In the genomic region with DNA sequence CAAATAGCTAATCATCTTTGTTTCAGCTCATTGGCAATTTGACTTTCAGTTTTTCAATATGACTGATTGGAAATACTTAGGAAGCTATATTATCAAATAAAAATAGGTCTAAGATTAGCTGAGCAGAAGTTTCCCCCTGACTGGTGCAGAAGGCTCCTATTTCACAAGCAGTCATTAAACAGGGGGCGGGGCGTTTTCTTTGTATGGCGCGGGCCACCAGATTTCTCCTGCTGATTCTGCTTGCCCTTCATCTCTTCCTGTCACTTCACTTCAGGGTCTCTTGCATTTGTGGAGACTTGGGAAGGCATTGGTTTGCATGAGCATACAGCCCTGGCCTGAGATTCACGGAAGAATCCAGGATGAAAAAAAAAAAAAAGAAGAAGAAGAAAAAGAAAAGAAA, we compare ENCODE assay signal across 10 mouse cellular contexts.
DNase-seq lines count a peak whose midpoint lies in the region; ATAC-seq and TF ChIP-seq lines count a peak whose summit lies in the region.
"Had no signal": no experiment of that assay in that cellular context is flagged by ENCODE, and none has a peak within 500 bp of the region (broad histone marks: within the 10 kb centered on the region; RNA-seq: fewer than 3 reads in every experiment).

No protein-coding gene starts in this region.

- H3K4me1 ChIP-seq in lung, embryonic 14.5 days (ENCODE audit: insufficient read depth) = peaks cover 16% of the 10 kb centered on the region
- H3K4me1 ChIP-seq in embryonic facial prominence, embryonic 15.5 days = peaks cover 32% of the 10 kb centered on the region
- peaks cover 21% of the 10 kb centered on the region for H3K4me1 ChIP-seq in midbrain, embryonic 14.5 days (ENCODE audit: control insufficient read depth, insufficient read depth, low read length)

- no peak overlapping the region for H3K27ac ChIP-seq in lung, embryonic 14.5 days (ENCODE audit: low read depth)
- H3K27ac ChIP-seq in embryonic facial prominence, embryonic 15.5 days (replicated peaks) = no peak overlapping the region
- H3K27ac ChIP-seq in midbrain, embryonic 14.5 days (replicated peaks; ENCODE audit: low read depth, low read length) = no peak overlapping the region
- H3K27ac ChIP-seq: liver, embryonic 14.5 days had no signal

- no peaks in the 10 kb centered on the region for H3K36me3 ChIP-seq in lung, embryonic 14.5 days (ENCODE audit: insufficient read depth)
- H3K36me3 ChIP-seq in embryonic facial prominence, embryonic 15.5 days = no peaks in the 10 kb centered on the region
- H3K36me3 ChIP-seq in midbrain, embryonic 14.5 days (ENCODE audit: control insufficient read depth, insufficient read depth, low read length) = no peaks in the 10 kb centered on the region

- no peaks in the 10 kb centered on the region for H3K27me3 ChIP-seq in lung, embryonic 14.5 days (ENCODE audit: insufficient read depth, low read length)
- H3K27me3 ChIP-seq in embryonic facial prominence, embryonic 15.5 days = no peaks in the 10 kb centered on the region
- no peaks in the 10 kb centered on the region for H3K27me3 ChIP-seq in midbrain, embryonic 14.5 days (ENCODE audit: control insufficient read depth, insufficient read depth, low read length)

- intact Hi-C loops in heart, postnatal 36 days (cut with DNase I) = no loop called here

- DNase-seq in heart, adult 11 months = peak; percentile 37
- no peak for DNase-seq in heart, postnatal 36 days
- peak; percentile 66 for DNase-seq in lung, embryonic 14.5 days
- DNase-seq in lung, postnatal 14 days = no peak
- DNase-seq in midbrain, embryonic 14.5 days = peak; percentile 56
- no peak for DNase-seq in urinary bladder, adult 18-20 months (ENCODE audit: low spot score in 2 of 2)
- no peak for DNase-seq in cerebellum, adult 8-10 months
- DNase-seq: layer of hippocampus, adult 9-11 months had no signal

- no peaks in the 10 kb centered on the region for H3K9me3 ChIP-seq in lung, embryonic 14.5 days (ENCODE audit: low read depth, low read length)
- H3K9me3 ChIP-seq in embryonic facial prominence, embryonic 15.5 days (replicated peaks) = no peaks in the 10 kb centered on the region
- no peaks in the 10 kb centered on the region for H3K9me3 ChIP-seq in midbrain, embryonic 14.5 days (ENCODE audit: control insufficient read depth, low read length)

- peak overlapping the region; percentile 21 for H3K4me2 ChIP-seq in lung, embryonic 14.5 days
- H3K4me2 ChIP-seq in embryonic facial prominence, embryonic 15.5 days (replicated peaks) = peak overlapping the region; percentile 29
- peak overlapping the region; percentile 25; the same call in 1 of the 2 replicates for H3K4me2 ChIP-seq in midbrain, embryonic 14.5 days (ENCODE audit: low read length)

- WGBS in lung, embryonic 14.5 days = 6% methylated on average over 5 of the region's 5 CpGs
- WGBS in embryonic facial prominence, embryonic 15.5 days = 20% methylated on average over 5 of the region's 5 CpGs
- WGBS in midbrain, embryonic 14.5 days = 13% methylated on average over 5 of the region's 5 CpGs

- TF ChIP-seq CTCF in lung, embryonic 14.5 days (IDR thresholded peaks at IDR 0.05; ENCODE audit: low read depth) = no peak

- no peak overlapping the region for H3K9ac ChIP-seq in lung, embryonic 14.5 days
- no peak overlapping the region for H3K9ac ChIP-seq in embryonic facial prominence, embryonic 15.5 days
- H3K9ac ChIP-seq in midbrain, embryonic 14.5 days (replicated peaks; ENCODE audit: low read length) = no peak overlapping the region
- H3K9ac ChIP-seq: liver, embryonic 14.5 days had no signal

- ATAC-seq in lung, embryonic 14.5 days (ENCODE audit: insufficient read depth) = no peak
- ATAC-seq in embryonic facial prominence, embryonic 15.5 days (ENCODE audit: insufficient number of reproducible peaks, low FRiP score, low TSS enrichment, low read depth) = no peak
- ATAC-seq in midbrain, embryonic 14.5 days (ENCODE audit: low FRiP score, low TSS enrichment) = no peak

- no peak overlapping the region for H3K4me3 ChIP-seq in lung, embryonic 14.5 days (ENCODE audit: low read depth, low read length)
- no peak overlapping the region for H3K4me3 ChIP-seq in embryonic facial prominence, embryonic 15.5 days (replicated peaks)
- no peak overlapping the region for H3K4me3 ChIP-seq in midbrain, embryonic 14.5 days (replicated peaks; ENCODE audit: low read depth, low read length)

Comparison
In these comparisons a context has a peak if more than half of its experiments do, and no peak if none do; other contexts are left out.
1. DNase-seq: peak in heart, adult 11 months (single experiment), lung, embryonic 14.5 days (single experiment) and midbrain, embryonic 14.5 days (single experiment); none in heart, postnatal 36 days (0 of 2), lung, postnatal 14 days (single experiment), urinary bladder, adult 18-20 months (0 of 2) and cerebellum, adult 8-10 months (single experiment).
2. Peak in every context shown above with its lines, with median percentiles within 50 percentile points of each other: H3K4me2 ChIP-seq.